Mouse (Mus musculus): Measurements from ENCODE around the gene Hoxa9.
A peak's percentile ranks its signal among the peaks of the same experiment; 100 is the strongest.

Hoxa9 gene

GRCm38 (mm10) chr6:52215070-52215469 is 15.8 kb downstream of the Hoxa9 start:
- no peak for DNase-seq

GRCm38 (mm10) chr6:52214271-52214670 is 16.6 kb downstream of the Hoxa9 start:
- no peak for DNase-seq

GRCm38 (mm10) chr6:52213119-52213986 is 17.5 kb downstream of the Hoxa9 start, which contains the start of the genes Hoxa3 and Gm28308:
Gene Hoxa3 (minus strand): TSS chr6:52213336.
Gene Gm28308 (minus strand): TSS chr6:52213339.
- peak; percentile 65 for DNase-seq

- peak; percentile 46 for DNase-seq
These were observed 18.3 kb downstream of the Hoxa9 start for GRCm38 (mm10) chr6:52212556-52213118.

- DNase-seq, result peak; percentile 15
These were observed 18.9 kb downstream of the Hoxa9 start for GRCm38 (mm10) chr6:52211961-52212360.

GRCm38 (mm10) chr6:52211170-52211935 is 19.5 kb downstream of the Hoxa9 start:
- peak; percentile 87 for DNase-seq

DNA sequence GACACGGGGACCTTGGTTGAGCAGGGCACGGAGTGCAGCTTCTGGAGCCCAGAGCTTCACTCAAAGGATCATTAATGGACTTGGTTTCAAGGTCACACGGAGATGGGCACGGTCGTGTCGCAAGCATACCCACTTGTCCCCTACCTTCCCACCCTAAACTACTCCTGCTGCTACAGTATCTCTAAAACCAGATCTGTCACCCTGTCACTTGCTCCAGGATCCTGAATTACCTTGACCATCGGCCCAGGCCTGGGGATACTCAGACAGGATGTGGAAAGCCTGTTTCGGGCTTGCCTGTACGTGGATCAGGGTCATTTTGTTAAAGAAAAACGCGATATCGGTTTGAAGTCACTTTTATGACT is 21.2 kb downstream of the Hoxa9 start:
- no peak for DNase-seq

- peak; percentile 45 for DNase-seq
These were observed 21.8 kb downstream of the Hoxa9 start for GRCm38 (mm10) chr6:52208868-52209684.

DNA sequence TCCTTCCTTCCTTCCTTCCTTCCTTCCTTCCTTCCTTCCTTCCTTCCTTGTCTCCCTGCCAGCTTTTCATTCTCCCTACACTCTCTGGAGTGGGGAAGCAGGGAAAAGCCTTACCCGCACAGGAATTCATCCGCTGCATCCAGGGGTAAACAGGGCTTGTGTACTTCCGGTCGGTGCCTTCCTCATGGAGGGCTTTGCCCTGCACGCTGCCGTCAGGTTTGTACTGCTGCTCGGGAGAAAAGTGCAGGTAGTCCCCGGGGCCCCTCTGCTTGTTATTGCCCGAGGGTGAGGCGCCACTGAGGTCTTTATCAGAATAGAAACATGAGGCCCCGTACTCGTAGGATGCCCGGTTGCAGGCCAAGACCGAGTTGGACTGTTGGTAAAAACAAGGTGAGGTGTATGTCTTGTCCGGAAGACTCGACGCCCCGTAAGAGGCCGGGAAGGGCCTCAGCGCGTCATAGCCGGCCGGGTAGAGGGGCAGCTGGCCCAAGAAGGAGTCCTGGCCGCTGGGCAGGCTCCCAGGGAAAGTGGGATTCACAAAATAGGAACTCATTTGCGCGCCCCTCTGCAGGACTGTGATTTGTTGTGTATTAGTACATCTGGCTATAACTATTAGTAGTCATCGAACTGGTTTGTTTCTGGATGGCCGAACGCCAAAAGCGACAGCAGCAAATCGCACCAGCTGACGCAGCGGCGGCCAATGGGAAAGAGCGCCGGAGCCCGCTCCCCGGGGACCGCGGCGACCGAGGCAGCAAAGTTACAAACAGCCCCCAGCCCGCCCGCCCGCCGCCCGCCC is 22.6 kb downstream of the Hoxa9 start, which contains the start of gene Hoxa6:
TSS of gene Hoxa6 (minus strand) at position 651 of the 796 bp plus-strand sequence.
- peak; percentile 75 for DNase-seq

DNA sequence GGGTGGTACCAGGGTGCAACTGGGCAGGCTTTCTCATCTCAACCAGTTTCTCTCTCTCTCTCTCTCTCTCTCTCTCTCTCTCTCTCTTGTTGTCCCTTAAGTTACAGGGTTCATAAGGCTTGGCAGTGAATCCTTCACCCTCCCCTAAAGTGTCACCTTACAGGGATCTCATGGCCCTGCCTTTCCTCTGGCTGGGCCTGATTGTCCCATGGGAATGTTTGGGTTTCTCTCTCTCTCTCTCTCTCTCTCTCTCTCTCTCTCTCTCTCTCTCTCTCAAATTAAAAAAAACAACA is 23.3 kb downstream of the Hoxa9 start:
- DNase-seq, result no peak

DNA sequence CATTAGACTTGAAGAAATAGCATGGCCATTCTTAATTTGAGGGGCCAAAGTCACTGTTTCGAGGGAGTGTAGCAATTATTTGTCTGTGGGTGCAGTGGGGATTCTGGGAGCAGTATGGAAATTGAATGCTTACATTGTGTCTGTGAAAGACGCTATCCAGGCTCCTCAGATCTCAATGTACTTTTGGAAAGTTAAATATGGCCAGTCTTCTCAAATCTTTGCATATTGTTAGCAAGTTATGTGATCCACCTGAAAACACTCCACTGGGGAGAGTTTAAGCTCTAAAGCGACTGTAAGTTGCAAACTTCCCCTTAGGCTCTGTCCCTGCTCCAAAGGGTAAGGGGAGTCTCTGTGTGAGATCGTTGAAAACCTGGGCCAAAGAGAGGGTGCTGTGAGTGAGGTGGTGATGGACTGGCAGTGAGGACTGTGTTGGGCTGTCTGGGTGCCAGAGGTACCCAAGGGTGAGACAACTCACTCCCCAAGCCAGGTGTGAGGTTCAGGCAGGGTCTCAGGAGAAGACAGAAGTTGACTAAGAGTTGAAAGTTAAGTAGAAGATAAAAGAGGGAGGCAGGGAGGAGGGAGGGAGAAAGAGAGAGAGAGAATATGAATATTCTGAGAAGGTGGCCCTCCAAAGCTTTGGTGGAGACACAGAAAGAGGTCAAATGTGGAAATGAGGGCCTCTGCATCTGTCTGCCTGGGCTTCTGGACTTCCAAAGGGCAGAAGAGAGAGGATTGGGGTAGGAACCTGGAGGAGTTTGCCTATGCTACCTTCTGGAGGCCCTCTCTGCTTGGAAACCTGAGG is 23.8 kb downstream of the Hoxa9 start:
- no peak for DNase-seq

DNA sequence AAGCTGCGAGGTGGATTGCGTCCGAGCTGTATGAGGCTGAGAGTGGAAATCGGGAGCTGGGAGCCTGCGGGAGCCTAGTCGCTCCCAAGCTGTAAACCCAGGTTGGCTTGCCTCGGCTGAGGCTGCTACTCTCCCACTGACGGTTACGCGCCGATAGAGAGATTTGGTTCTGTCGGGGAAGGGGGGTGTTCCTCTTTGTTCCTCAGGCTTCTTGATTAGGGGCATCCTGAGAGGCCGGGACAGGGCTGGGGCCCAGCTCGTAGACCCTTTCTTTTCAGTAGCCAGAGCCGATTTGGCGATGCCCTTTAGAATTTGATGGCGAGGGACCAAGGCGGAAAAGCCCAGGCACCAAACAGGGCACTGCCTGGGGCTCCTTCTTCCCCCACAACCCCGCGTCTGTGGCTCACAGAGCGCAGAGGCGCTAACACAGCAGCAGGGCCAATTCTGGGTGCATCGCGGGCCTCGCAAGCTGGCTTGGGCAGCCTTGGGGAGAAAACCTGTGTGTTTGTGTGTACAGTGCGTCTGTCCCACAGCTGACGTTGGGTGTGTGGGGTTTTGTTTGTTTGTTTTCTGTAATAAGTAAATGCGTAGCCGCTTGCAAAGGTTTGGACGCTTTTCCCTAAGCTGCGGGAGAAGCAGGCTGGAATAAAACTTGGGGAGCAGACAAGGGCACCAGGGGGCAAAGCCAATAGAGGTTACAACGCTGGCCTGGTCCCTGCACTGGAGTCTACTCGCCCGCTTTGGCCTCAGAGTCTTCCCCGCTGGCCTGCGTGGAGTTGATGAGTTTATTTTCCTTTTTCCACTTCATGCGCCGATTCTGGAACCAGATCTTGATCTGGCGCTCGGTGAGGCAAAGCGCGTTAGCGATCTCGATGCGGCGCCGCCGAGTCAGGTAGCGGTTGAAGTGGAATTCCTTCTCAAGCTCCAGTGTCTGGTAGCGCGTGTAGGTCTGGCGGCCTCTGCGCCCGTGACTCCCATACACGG is 25.0 kb downstream of the Hoxa9 start:
- no peak for DNase-seq

- peak; percentile 19 for DNase-seq
These were observed 25.7 kb downstream of the Hoxa9 start for GRCm38 (mm10) chr6:52205221-52205620.

GRCm38 (mm10) chr6:52204050-52204752 is 26.7 kb downstream of the Hoxa9 start, which contains the start of gene Hoxa5:
Gene Hoxa5 (minus strand): TSS chr6:52204587.
- peak; percentile 94 for DNase-seq

DNA sequence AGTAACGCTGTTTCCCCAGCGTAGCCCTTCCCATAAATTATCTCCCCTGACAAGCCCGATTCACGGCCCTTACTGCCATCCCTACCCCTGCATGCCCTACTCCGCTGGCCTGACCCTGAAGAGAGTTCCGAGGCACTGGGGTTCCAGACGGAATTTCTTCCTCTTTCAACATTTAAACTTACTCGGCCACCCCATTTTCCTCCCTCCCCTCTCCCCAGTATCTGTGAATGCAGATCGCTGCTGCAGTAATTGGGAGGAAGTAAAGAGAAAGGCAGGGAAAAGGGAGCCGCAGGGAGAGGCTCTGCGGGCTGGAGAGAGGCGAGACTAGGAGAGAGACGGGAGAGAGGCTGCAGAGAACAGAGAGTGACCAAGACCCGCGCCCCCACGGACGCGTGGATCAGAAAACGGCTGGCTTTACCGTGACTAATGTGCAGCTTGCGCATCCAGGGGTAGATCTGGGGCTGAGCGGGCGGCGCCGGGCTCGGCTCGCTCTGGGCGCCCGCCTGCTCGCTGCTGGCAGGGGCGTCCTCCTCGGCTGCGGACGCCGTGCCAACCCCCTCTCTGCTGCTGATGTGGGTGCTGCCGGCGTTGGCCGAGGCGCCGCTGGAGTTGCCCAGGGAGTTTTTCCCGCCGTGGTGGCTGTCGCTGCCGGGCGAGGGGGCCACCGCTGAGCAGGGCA is 27.4 kb downstream of the Hoxa9 start:
- DNase-seq, result peak; percentile 47

DNA sequence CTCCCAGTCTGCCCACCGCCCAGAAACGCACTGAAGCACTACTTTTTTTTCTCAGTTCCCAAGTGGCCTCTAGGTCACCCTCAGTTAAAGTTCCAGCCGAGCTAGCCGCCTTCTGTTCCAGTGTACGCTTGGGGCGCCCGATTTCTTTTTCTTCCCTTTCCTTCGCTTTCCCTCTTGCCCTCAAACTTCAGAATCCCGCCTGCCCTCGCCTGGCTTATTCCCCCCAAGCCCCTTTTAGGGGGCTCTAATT is 27.8 kb downstream of the Hoxa9 start:
- peak; percentile 41 for DNase-seq

DNA sequence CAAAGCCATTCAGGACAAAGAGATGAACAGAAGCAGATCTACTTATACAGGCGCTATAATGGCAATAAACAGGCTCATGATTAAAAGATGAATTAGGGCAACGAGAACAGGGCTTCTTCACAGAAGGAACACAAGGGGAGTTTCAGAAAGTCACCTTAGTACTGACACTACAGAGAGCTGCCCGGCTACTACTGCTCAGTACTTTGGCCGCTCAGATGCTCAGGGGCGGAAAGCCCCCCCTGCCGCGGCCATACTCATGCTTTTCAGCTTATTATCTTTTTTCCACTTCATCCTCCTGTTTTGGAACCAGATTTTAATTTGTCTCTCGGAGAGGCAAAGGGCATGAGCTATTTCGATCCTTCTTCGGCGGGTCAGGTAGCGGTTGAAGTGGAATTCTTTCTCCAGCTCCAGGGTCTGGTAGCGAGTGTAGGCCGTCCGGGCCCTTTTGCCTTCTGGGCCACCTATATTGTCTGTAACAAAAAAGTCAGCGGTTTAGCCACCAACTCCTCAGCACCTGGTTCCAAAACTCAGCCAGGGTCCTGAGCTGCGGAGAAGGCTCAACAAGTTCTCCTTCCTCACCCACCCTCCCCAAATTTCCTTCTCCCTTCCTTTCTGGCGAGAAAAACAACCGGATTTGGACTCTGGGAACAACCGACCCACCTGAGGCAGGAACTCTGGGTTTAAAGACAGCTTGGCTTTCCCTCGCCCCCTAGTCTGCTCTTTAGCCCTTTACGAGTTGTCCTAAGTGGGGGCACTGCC is 28.3 kb downstream of the Hoxa9 start:
- DNase-seq, result peak; percentile 17

- no peak for DNase-seq
These were observed 29.6 kb downstream of the Hoxa9 start for GRCm38 (mm10) chr6:52201269-52201668.

All from lung, postnatal 10 days (tissue).